Mouse (Mus musculus) cortical plate, adult 2 months (tissue): Measurements from ENCODE around the gene Gpatch2l.

Experiments
- CTCF ChIP-seq: fragments of 200-500 bp; IDR thresholded peaks from 2 replicates; pipeline ENCODE4 v1.5.1; 2011; ENCODE audit warnings: mild to moderate bottlenecking, control low read depth, low read length; ENCODE audit not compliant: insufficient read depth; ENCODE audit errors: extremely low read depth
- POLR2A ChIP-seq: fragments of 200-500 bp; IDR thresholded peaks from 2 replicates; pipeline ENCODE4 v1.6.1; 2011; ENCODE audit warnings: mild to moderate bottlenecking, low read length, control low read depth; ENCODE audit not compliant: insufficient read depth; ENCODE audit errors: extremely low read depth

GRCm38 (mm10) chr12:86254910-86255309 is 13.3 kb downstream of the Gpatch2l start:
- TF ChIP-seq CTCF (no peak), POLR2A (no peak)
